Mouse (Mus musculus) olfactory bulb, adult 2 months (tissue): ENCODE measurements at regions not wholly inside any gene's neighbourhood (a gene's known extent, or its start where the extent isn't known, plus 50 kb on each side); places are given as distances from the start of the nearest gene placed in this dataset.

Experiments
- H3K27ac ChIP-seq: fragments of 200-500 bp; 2 replicates; pipeline ENCODE4 v1.5.1; 2012; ENCODE audit warnings: low read depth, low read length; ENCODE audit not compliant: insufficient read depth
- H3K4me1 ChIP-seq: fragments of 200-500 bp; 2 replicates; pipeline ENCODE4 v1.6.1; 2012; ENCODE audit warnings: low read length; ENCODE audit not compliant: control insufficient read depth, insufficient read depth
- H3K4me3 ChIP-seq: fragments of 200-500 bp; 2 replicates; pipeline ENCODE4 v1.5.1; 2012; ENCODE audit warnings: mild to moderate bottlenecking, low read depth, low read length, moderate library complexity; ENCODE audit not compliant: insufficient read depth
- CTCF ChIP-seq: fragments of 200-500 bp; IDR thresholded peaks from 2 replicates; pipeline ENCODE4 v1.5.1; 2012; ENCODE audit warnings: low read depth, mild to moderate bottlenecking, low read length, moderate library complexity; ENCODE audit not compliant: insufficient read depth
- POLR2A ChIP-seq: fragments of 200-500 bp; IDR thresholded peaks from 2 replicates; pipeline ENCODE4 v1.6.1; 2012; ENCODE audit warnings: mild to moderate bottlenecking, low read depth, low read length, moderate library complexity; ENCODE audit not compliant: insufficient read depth
- WGBS: fragments of 180-500 bp; shearing (Covaris S2); methylation state at CpG from one replicate; pipeline ENCODE4 v1.1.7; 2018; 5-methylcytosine and 5-hydroxymethylcytosine counted together

GRCm38 (mm10) chr9:115387471-115388360, 77.5 kb upstream of the Stt3b start:
- WGBS = 89% methylated on average over 26 of the region's 26 CpGs
- no peak overlapping the region for H3K27ac ChIP-seq
- H3K4me3 ChIP-seq = no peak overlapping the region
- H3K4me1 ChIP-seq = peaks cover 5% of the 10 kb centered on the region
- no peak for TF ChIP-seq POLR2A
- TF ChIP-seq CTCF = no peak

GRCm38 (mm10) chr9:115388361-115388759, 78.1 kb upstream of the Stt3b start:
- TF ChIP-seq CTCF (no peak), POLR2A (no peak)
- H3K4me3 ChIP-seq = no peak overlapping the region
- 92% methylated on average over 11 of the region's 11 CpGs for WGBS
- no peak overlapping the region for H3K27ac ChIP-seq
- H3K4me1 ChIP-seq = peaks cover 5% of the 10 kb centered on the region

GRCm38 (mm10) chr9:115389082-115389481, 78.9 kb upstream of the Stt3b start:
- no peak overlapping the region for H3K27ac ChIP-seq
- H3K4me3 ChIP-seq = no peak overlapping the region
- TF ChIP-seq POLR2A (no peak), CTCF (no peak)
- 97% methylated on average over 2 of the region's 2 CpGs for WGBS
- peaks cover 5% of the 10 kb centered on the region for H3K4me1 ChIP-seq

GRCm38 (mm10) chr9:115390880-115391281, 80.7 kb upstream of the Stt3b start:
- H3K4me3 ChIP-seq = no peak overlapping the region
- no peak overlapping the region for H3K27ac ChIP-seq
- H3K4me1 ChIP-seq = peaks cover 16% of the 10 kb centered on the region
- WGBS = 49% methylated on average over 11 of the region's 11 CpGs
- TF ChIP-seq POLR2A = no peak
- no peak for TF ChIP-seq CTCF

DNA sequence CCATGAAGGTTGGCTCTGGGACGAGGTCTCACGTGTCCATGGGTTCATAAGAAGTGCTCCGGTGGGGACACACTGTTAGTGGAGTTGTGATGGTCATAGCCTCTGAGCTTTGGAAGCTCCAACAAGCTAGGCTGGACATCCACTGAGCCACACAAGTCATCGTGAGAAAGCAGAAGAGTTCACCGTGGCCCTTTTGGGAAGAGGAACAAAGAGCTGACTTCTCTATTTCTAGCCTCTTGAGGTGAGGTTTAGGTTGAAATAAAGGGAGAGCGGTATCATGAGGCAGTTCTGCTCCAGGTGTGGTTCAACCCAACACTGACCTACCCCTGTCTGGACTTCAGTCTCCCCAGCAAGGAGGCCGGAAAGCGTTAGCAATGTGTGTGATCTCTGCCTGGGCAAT, 85.3 kb upstream of the Stt3b start:
- Histone ChIP-seq H3K27ac (no peak overlapping the region), H3K4me1 (peaks cover 16% of the 10 kb centered on the region), H3K4me3 (no peak overlapping the region)
- WGBS = 97% methylated on average over 8 of the region's 8 CpGs
- TF ChIP-seq CTCF (no peak), POLR2A (no peak)

DNA sequence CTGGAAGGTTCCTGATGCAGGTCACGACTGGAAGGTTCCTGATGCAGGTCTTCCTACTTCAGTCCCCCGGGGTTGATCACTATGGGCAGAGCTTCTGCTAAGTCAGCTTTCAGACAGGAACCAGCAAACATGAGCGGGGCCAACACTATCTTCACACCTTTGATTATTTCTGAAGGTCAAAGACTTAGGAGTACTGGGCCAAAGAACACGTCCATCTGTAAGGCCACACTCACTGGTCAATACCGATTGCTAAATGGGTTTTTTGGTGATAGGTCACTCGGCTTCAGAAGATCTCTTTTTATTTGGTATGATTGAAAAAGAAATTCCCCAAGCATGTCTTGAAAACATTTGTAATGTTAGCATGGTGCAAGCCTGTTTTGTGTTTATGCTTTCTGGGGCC, 90.2 kb upstream of the Stt3b start:
- 97% methylated on average over 6 of the region's 6 CpGs for WGBS
- no peak overlapping the region for H3K4me3 ChIP-seq
- no peak overlapping the region for H3K27ac ChIP-seq
- TF ChIP-seq POLR2A (no peak), CTCF (no peak)
- H3K4me1 ChIP-seq = no peaks in the 10 kb centered on the region; the same call in 1 of the 2 replicates

- H3K27ac ChIP-seq = no peak overlapping the region
- WGBS = 83% methylated on average over 13 of the region's 13 CpGs
- TF ChIP-seq POLR2A (no peak), CTCF (no peak)
- H3K4me1 ChIP-seq = no peaks in the 10 kb centered on the region
- H3K4me3 ChIP-seq = no peak overlapping the region
Measured at GRCm38 (mm10) chr9:115401405-115402151, 91.4 kb upstream of the Stt3b start.

DNA sequence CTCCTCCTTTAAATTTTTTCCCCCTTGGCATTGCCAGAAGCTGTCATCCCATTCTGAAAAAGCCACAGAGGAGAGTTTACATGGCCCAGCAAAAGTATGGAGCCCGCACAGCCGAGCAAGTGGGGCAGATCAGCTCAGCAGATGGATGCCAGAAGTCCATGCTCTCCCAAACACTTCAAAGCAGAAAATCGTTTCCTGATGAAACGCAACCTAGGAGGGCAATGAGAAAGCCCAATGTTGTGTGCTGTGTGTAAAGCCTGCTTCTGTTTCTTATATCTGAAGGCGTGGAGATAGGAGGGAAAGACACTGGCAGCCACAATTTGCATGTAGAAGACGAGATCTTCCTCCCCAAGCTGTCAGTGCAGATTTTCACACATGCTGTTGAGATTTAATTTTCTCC, 92.4 kb upstream of the Stt3b start:
- no peak overlapping the region for H3K4me3 ChIP-seq
- H3K27ac ChIP-seq = no peak overlapping the region
- no peak for TF ChIP-seq CTCF
- TF ChIP-seq POLR2A = no peak
- H3K4me1 ChIP-seq = peaks cover 4% of the 10 kb centered on the region; the same call in 1 of the 2 replicates
- WGBS = 79% methylated on average over 6 of the region's 6 CpGs

GRCm38 (mm10) chr9:115403354-115403968, 93.2 kb upstream of the Stt3b start:
- Histone ChIP-seq H3K27ac (no peak overlapping the region), H3K4me3 (no peak overlapping the region), H3K4me1 (peaks cover 4% of the 10 kb centered on the region; the same call in 1 of the 2 replicates)
- TF ChIP-seq CTCF (no peak), POLR2A (no peak)
- 87% methylated on average over 7 of the region's 7 CpGs for WGBS
